Mouse (Mus musculus) stomach, embryonic 16.5 days (tissue): ENCODE results near the gene Jund. TPM values are rescaled to one million over a fixed set of nuclear protein-coding genes. Genes with fewer than 3 reads are reported as not detected.

Source experiments
- ATAC-seq: fragments of 200-750 bp; cut with Nextera tagmentation; 2 replicates; pipeline ENCODE4 v1.8.0; 2017; ENCODE audit warnings: moderate number of reproducible peaks, moderate TSS enrichment; ENCODE audit not compliant: insufficient read depth, low FRiP score
- H3K27ac ChIP-seq: fragments of 300-500 bp; sonication (generic); 2 replicates; pipeline ENCODE4 v1.5.1; 2014; ENCODE audit warnings: low read length
- H3K27me3 ChIP-seq: fragments of 300-500 bp; sonication (generic); 2 replicates; pipeline ENCODE4 v1.6.1; 2014; ENCODE audit warnings: low read length, control low read depth, mixed read lengths; ENCODE audit not compliant: control insufficient read depth, insufficient read depth
- H3K36me3 ChIP-seq: fragments of 300-500 bp; sonication (generic); 2 replicates; pipeline ENCODE4 v1.6.1; 2014; ENCODE audit warnings: low read length; ENCODE audit not compliant: control insufficient read depth, insufficient read depth
- H3K4me1 ChIP-seq: fragments of 300-500 bp; sonication (generic); 2 replicates; pipeline ENCODE4 v1.6.1; 2014; ENCODE audit warnings: low read length, control low read depth, mixed read lengths; ENCODE audit not compliant: control insufficient read depth, insufficient read depth
- H3K4me2 ChIP-seq: fragments of 300-500 bp; sonication (generic); 2 replicates; pipeline ENCODE4 v1.6.1; 2014; ENCODE audit warnings: low read depth, low read length, mixed read lengths
- H3K4me3 ChIP-seq: fragments of 300-500 bp; sonication (generic); replicated peaks from 2 replicates; pipeline ENCODE4 v1.5.1; 2014; ENCODE audit warnings: mild to moderate bottlenecking, low read length
- H3K9ac ChIP-seq: fragments of 300-500 bp; sonication (generic); 2 replicates; pipeline ENCODE4 v1.6.1; 2014; ENCODE audit warnings: low read length
- H3K9me3 ChIP-seq: fragments of 300-500 bp; sonication (generic); replicated peaks from 2 replicates; pipeline ENCODE4 v1.6.1; 2016; ENCODE audit warnings: low read length, control low read depth; ENCODE audit not compliant: control insufficient read depth
- WGBS: fragments of 180-500 bp; shearing (Covaris S2); extraction: QIAGEN DNeasy Blood & Tissue Kit; methylation state at CpG from one replicate; pipeline ENCODE4 v1.1.7; 2014; 5-methylcytosine and 5-hydroxymethylcytosine counted together
- polyA plus RNA-seq: library from polyadenylated mRNA; unstranded; fragments of >200 nt; fragmentation: Nextera tagmentation; extraction: Ambion mirVana; gene quantifications from 2 replicates; pipeline ENCODE4 v1.2.1, GENCODE M21; 2015

Jund gene
- polyA plus RNA-seq, 1 experiment from 2014 or later, result 30.0 TPM

DNA sequence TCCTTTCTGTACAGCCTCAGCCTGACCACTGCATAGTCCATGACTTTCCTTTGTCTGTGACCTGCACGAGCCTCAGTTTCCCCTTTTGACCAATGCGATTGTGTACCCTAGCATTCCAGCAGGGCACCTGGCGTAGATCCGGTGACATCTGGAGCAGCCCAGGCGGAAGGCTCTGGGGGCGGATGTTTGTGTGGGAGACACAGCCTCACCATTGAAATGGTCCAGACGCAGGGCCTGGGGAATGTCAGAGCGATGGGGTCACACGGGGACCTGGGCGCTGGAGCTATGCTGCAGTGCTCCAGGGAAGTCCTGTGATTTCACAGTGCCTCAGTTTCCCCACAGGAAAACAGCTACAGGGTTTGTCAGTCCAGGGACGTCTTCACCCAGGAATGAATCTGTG lies 43.4 kb downstream of the Jund start:
- Histone ChIP-seq H3K4me3 (no peak overlapping the region), H3K36me3 (no peaks in the 10 kb centered on the region), H3K4me2 (no peak overlapping the region), H3K27ac (no peak overlapping the region), H3K4me1 (peaks cover 10% of the 10 kb centered on the region), H3K27me3 (peaks cover 39% of the 10 kb centered on the region), H3K9ac (no peak overlapping the region), H3K9me3 (no peaks in the 10 kb centered on the region)
- ATAC-seq, result no peak
- WGBS, result 43% methylated on average over 11 of the region's 11 CpGs

DNA sequence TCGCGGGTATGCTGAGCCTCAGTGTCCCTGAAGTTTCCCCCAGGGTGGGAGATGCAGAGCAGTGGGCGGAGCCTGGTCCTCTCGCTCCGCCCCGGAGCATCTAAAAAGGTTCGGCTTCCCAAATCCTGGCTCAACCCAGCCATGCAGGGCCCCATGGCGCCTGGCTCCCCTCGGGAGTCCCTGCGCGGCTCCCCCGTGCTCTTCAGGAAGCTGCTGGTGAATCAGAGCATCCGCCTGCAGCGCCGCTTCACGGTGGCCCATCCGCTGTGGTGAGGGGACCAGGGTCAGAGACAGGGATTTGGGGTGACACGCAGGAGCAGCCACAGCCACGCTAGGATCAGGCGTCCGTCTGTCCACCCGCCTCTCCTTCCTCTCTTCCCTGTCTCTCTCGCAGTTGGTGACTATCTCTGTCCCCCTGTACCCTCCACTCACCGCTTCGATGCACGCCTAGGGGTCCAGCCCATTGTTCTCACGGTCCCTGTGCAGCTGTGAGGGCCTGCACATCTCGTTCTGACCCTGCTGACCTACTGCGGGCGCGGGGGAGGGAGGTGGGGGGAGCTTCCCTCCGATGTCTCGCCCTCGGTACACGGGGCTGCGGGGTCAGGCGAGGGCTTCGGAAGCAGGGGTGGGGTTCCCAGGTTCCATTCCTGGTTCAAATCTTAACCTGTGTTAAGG lies 44.4 kb downstream of the Jund start:
- H3K4me1 ChIP-seq, result peaks cover 10% of the 10 kb centered on the region
- peak overlapping the region; percentile 56; the same call in 1 of the 2 replicates for H3K4me2 ChIP-seq
- no peak overlapping the region for H3K9ac ChIP-seq
- H3K27ac ChIP-seq, result no peak overlapping the region
- peak overlapping the region; percentile 11; the same call in 1 of the 2 replicates for H3K4me3 ChIP-seq
- 5% methylated on average over 38 of the region's 38 CpGs for WGBS
- no peak for ATAC-seq
- no peaks in the 10 kb centered on the region for H3K9me3 ChIP-seq
- no peaks in the 10 kb centered on the region for H3K36me3 ChIP-seq
- peaks cover 39% of the 10 kb centered on the region for H3K27me3 ChIP-seq

DNA sequence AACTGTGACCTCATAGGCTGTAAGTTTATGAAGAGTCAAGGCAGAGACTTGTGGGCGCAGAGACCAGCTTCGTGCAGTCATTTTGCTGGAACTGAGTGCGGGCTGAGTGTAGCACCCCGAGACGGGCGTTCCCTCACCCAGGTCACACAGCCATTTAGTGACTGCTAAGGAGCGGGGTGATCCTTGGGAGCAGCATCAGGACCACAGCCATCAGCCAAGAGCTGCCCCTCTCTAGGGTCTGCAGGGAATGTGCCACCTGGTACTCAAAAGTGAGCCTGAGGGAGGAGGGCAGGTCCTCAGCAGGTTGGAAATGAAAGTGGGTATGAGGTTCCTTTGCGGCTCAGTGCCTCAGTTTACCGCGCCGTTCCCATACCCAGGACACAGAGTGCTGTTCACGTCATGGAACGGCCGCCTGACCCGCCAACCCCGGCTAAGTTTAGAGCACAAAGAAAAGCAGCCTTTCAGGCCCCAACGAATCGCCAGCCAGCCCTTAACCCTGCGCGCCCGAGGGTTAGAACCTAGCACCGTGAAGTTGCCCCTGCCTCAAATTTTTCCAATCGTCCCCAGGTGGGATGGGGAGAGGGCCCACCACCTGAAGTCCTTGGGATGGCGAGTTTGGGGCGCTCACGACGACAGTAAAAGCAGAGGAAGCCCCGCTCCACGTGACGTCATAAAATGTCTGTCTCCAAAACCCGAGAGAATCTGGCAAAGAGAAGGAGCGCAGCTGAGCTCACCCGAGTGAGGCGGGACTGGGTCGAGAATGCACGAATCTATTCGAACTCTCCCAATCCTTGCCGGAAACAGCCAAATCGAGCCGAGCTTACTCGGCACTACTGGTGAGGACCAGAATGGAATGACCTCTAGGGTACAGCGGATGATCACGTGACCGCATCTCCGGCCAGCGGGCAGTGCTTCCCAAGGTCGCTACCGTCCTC lies 45.2 kb downstream of the Jund start:
- no peaks in the 10 kb centered on the region for H3K36me3 ChIP-seq
- peak overlapping the region; percentile 56 for H3K4me2 ChIP-seq
- no peaks in the 10 kb centered on the region for H3K9me3 ChIP-seq
- H3K27ac ChIP-seq, result no peak overlapping the region
- WGBS, result 5% methylated on average over 48 of the region's 48 CpGs
- H3K4me1 ChIP-seq, result peaks cover 10% of the 10 kb centered on the region
- H3K4me3 ChIP-seq, result peak overlapping the region; percentile 30
- H3K9ac ChIP-seq, result peak overlapping the region; percentile 54
- H3K27me3 ChIP-seq, result peaks cover 42% of the 10 kb centered on the region
- ATAC-seq, result no peak

DNA sequence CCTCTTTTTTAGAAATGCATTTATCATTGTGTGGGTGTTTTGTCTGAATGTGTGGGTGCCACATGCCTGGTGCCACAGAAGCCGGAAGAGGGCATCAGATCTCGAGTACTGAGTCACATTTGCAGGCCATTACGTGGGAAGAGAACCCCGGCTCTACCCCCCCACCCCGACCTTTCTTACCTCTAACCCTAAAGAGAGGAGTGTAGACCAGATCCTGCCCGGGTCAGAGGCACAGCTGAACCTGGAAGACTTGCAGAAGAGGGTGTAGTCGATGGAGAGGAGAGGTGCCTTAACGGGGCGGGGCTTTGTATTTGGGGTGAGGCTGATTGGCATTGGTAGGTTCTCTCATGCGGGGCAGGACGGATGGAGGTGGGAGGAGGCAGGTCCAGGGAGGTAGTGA lies 46.1 kb downstream of the Jund start:
- Histone ChIP-seq H3K4me1 (peaks cover 10% of the 10 kb centered on the region), H3K27ac (no peak overlapping the region), H3K9me3 (no peaks in the 10 kb centered on the region), H3K4me2 (no peak overlapping the region; the same call in 1 of the 2 replicates), H3K27me3 (peaks cover 43% of the 10 kb centered on the region), H3K9ac (no peak overlapping the region), H3K4me3 (no peak overlapping the region), H3K36me3 (no peaks in the 10 kb centered on the region)
- 48% methylated on average over 11 of the region's 11 CpGs for WGBS
- ATAC-seq, result no peak

DNA sequence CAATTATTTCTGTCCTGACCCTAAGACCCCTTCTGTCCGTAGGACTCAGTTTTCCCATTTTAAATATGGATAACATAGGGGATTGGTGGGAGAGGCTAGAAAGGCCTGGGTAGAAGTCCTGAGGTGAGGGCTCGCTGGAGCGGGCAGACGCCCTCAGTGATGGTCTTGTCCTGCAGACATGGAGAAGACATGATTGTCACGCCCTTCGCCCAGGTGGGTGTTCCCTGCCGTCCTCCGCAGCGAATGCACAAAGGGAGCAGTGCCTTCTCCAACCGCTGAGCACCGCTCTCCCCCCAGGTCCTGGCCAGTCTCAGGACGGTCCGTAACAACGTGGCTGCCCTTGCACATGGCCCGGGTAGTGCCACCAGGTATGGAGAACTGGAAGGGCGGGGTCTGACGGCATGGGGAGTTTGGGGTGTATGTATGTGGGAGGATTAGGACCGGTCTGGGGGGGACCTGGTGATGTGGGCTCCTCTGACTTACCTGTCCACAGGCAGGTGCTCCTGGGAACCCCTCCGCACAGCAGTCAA lies 47.0 kb downstream of the Jund start:
- WGBS, result 52% methylated on average over 19 of the region's 19 CpGs
- H3K4me2 ChIP-seq, result no peak overlapping the region
- H3K4me1 ChIP-seq, result peaks cover 10% of the 10 kb centered on the region
- no peaks in the 10 kb centered on the region for H3K9me3 ChIP-seq
- no peak overlapping the region for H3K4me3 ChIP-seq
- H3K27me3 ChIP-seq, result peaks cover 43% of the 10 kb centered on the region
- no peak for ATAC-seq
- no peak overlapping the region for H3K9ac ChIP-seq
- H3K36me3 ChIP-seq, result no peaks in the 10 kb centered on the region
- H3K27ac ChIP-seq, result no peak overlapping the region

DNA sequence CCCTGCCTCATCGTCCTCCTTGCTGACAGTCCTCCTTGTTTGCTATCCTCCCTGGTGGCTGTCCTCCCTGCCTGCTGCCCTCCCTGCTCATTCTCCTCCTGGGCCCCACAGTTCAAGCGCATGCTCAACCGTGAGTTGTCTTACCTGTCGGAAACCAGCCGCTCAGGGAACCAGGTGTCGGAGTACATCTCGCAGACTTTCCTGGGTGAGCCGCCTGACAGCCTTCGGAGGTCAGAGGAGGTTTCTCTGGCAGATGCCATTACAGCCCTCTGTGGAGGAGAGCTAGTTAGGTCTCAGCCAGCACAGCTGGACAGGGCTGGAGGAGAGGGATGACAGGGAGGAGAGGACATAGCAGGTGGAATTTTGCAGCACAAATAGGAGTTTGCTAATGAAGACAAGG lies 47.9 kb downstream of the Jund start:
- no peaks in the 10 kb centered on the region for H3K9me3 ChIP-seq
- 45% methylated on average over 9 of the region's 9 CpGs for WGBS
- no peak for ATAC-seq
- H3K27me3 ChIP-seq, result peaks cover 43% of the 10 kb centered on the region
- peaks cover 10% of the 10 kb centered on the region for H3K4me1 ChIP-seq
- H3K27ac ChIP-seq, result no peak overlapping the region
- H3K4me3 ChIP-seq, result no peak overlapping the region
- H3K9ac ChIP-seq, result no peak overlapping the region
- H3K36me3 ChIP-seq, result no peaks in the 10 kb centered on the region
- H3K4me2 ChIP-seq, result no peak overlapping the region

DNA sequence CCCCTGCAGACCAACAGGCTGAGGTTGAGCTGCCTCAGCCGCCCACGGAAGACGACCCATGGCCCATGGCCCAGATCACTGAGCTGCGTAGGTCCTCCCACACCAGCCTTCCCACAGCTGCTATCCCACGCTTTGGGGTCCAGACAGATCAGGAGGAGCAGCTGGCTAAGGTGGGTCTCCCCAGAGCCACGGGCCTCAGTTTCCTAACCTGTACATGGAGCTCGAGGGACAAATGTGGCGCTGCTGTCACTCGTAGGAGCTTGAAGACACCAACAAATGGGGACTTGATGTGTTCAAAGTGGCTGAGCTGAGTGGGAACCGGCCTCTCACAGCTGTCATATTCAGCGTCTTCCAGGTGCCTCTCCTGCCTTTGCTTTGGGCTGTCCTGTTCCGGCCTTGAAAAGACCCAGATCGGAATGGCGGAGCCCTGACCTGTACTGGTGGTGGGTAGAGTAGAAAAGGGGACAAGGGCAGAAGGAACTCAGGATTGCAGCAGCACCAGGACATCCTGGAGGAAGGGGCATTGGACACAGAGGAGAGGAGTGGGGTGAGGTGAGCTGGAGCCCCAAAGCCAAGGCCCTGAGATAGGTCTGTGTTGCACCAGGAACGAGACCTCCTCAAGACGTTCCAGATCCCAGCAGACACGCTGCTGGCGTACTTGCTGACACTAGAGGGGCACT lies 48.6 kb downstream of the Jund start:
- ATAC-seq, result no peak
- 82% methylated on average over 18 of the region's 18 CpGs for WGBS

DNA sequence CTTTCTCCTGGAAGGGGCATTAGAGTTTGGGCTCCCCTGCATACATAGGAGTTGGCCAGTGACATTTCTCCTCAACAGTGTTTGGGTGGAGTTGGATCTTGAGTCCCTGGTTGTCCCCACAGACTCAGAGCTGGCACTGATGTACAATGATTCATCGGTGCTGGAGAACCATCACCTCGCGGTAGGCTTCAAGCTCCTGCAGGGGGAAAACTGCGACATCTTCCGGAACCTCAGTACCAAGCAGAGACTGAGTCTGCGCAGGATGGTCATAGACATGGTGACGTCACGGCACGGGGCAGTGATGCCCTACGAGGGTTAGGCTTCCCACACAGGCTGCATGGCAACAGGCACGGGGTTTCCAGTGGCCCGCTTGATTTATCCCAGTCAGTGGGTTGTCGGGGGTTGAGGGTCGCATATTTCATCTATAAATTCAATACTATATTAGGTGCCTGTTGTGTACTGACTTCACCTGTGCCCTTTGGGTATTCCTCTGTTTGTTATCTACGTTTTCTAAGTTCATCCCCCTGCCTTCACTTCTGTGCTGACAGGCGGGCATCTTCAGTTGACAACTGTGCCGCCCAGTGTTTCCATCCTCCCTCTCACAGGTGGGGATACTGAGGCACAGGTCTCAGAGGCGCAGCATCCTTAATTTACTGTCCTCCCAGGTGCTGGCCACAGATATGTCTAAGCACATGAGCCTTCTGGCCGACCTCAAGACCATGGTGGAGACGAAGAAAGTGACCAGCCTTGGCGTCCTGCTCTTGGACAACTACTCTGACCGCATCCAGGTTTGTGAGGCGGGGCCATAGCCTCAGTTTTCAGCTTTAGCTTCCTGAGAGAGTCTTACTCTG lies 49.7 kb downstream of the Jund start:
- H3K4me2 ChIP-seq, result no peak overlapping the region
- peaks cover 19% of the 10 kb centered on the region for H3K4me1 ChIP-seq
- H3K36me3 ChIP-seq, result no peaks in the 10 kb centered on the region
- 84% methylated on average over 23 of the region's 23 CpGs for WGBS
- no peak overlapping the region for H3K9ac ChIP-seq
- peaks cover 29% of the 10 kb centered on the region for H3K27me3 ChIP-seq
- H3K9me3 ChIP-seq, result no peaks in the 10 kb centered on the region
- no peak overlapping the region for H3K27ac ChIP-seq
- ATAC-seq, result no peak
- H3K4me3 ChIP-seq, result no peak overlapping the region

More for the DNA sequence above, 48.6 kb downstream of the Jund start:
- Histone ChIP-seq H3K9me3 (no peaks in the 10 kb centered on the region), H3K9ac (no peak overlapping the region), H3K4me3 (no peak overlapping the region), H3K27ac (no peak overlapping the region), H3K36me3 (no peaks in the 10 kb centered on the region), H3K4me1 (peaks cover 10% of the 10 kb centered on the region), H3K27me3 (peaks cover 40% of the 10 kb centered on the region), H3K4me2 (no peak overlapping the region)
